Mouse (Mus musculus): ENCODE data around the gene Dnaic2.

Dnaic2 gene

DNA sequence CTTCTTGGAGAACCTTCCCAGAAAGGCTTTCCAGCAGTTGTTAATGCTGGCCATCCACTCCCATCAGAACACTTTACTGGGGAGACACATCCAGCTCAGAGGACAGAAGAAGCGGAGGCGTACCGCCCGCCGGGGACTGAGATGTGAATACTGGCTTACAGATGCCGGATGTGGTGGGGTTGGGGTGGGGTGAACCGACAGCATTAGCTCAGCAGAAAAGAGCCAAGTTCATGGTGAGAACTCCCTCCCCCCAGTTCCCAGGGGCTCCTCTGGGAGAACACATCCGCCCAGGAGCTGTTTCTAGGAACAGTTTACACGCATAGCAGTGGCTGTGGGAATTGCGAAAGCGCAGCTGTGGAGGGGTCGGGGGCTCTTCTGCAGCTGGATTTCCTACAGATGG, 27.7 kb upstream of the Dnaic2 start:
- in situ Hi-C loops (cut with MboI; ENCODE audit: low sequenced_read_pairs) = no loop called here

DNA sequence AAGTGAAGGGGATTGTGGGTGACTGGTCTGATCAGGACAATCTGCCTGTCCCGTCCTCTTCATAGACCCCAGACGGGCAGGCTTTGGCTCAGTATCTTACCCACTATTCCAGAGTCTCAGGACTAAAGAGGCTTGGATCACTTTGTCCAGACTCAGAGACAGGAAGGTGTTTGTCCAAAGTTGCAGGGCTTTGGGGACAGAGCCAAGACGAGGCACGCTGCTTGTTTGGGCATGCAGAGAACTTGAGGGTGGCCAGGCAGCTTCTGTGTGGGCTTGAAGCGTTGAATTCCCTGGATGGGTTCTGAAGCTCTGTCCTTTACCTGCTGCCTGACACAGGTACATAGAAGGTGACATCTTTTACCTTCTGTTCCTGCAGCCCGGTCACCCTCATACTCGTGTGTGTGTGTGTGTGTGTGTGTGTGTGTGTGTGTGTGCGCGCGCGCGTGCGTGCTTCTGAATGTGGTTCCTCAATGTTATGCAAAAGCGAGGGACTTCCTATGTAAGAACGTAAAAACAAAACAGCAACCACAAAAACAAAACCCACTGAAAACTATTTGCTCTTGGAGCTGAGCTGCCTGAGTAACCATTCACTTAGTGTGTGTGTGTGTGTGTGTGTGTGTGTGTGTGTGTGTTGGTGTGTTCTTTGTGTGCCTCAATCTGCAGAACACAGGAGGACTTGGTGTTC, 24.8 kb upstream of the Dnaic2 start:
- in situ Hi-C loops (cut with MboI; ENCODE audit: low sequenced_read_pairs) = no loop called here

DNA sequence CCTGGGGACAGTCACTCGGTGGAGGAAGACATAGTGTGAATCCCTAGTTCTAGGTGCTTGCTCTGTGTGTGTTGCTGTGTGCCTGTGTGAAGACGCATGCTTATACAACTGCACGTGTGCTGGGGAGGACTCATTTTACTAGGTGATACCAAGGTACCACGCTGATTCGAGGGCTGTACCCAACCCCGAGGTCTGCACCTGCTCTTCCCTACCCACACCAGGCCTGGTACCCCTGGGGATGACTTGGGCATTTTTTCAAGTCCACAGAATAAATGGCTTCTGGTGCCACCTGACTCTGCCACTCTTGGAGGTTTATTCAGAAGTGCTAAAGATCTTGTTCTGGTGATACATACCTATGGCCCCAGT, 24.2 kb upstream of the Dnaic2 start:
- in situ Hi-C loops (cut with MboI; ENCODE audit: low sequenced_read_pairs) = no loop called here

DNA sequence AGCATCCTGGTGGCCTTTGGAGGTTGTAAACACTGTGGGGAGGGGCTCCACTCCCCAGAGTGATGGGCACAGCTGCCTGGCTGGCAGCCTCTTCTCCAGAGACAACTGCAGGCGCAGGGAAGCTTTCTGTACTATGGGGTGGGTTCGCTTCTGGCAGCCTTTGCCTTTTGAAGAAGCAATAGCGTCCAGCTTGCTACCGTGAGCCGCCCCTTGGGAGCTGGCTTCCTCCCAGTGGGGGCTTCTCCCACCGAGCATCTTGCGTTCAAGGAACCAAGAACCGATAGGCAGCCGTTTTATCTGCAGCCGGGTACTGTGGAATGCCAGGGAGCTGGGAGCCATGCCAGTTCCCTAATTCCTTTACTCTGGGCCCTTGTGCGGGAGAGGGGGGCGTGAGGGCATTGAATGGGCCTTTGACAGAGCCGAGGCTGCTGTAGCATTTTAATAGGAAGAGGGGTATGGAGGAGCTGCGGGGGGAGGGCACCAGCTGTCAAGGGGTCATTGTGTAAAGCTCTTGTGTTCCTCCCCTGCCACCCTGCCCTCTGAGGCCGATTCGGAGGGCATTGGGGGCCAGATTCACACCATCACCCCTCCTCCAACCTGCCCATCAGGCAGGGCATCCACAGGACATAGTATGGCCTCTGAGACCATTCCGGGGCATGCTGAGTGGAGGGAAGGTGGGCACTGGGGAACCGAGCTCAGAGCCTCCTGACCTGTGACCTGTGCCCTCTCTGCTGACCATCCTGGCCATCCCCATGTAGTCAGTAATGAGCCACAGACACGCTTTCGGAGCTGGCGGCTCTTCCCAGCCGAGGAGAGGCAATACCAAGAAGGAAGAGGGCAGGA, 22.9 kb upstream of the Dnaic2 start:
- in situ Hi-C loops (cut with MboI; ENCODE audit: low sequenced_read_pairs) = no loop called here

DNA sequence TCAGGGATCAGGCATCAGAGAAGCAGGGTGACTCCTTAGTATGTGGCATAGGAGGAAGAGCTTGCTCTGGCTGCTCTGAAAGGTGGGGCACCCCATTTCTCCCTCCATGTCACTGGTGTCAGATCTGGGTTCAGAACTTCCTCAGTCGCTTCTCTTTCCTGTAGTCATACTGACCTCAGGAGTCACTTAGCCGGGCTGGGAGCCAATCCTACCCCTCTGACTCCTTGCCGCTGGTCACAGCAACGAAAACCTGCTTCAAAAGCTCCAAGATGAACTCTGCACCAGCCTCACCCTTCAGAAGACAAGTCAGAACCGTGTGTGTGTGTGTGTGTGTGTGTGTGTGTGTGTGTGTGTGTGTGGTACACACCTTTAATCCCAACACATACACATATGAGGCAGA, 20.9 kb upstream of the Dnaic2 start:
- in situ Hi-C loops (cut with MboI; ENCODE audit: low sequenced_read_pairs) = no loop called here

DNA sequence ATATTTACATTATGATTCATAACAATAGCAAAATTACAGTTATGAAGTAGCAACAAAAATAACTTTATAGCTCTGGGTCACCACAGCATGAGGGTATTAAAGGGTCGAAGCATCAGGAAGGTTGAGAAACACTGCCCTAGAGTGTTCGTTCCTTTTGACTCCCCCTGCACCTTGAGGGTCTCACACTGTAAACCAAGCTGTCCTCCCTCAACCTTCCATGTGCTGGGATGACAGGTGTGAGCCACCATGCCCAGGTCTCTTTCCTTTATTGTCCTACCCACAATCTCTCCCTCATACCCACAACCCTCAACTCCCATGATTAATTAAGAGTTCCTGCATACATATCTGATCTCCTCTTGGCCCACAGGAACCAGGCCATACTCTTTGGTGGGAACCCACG, 15.8 kb upstream of the Dnaic2 start:
- in situ Hi-C loops (cut with MboI; ENCODE audit: low sequenced_read_pairs) = no loop called here

DNA sequence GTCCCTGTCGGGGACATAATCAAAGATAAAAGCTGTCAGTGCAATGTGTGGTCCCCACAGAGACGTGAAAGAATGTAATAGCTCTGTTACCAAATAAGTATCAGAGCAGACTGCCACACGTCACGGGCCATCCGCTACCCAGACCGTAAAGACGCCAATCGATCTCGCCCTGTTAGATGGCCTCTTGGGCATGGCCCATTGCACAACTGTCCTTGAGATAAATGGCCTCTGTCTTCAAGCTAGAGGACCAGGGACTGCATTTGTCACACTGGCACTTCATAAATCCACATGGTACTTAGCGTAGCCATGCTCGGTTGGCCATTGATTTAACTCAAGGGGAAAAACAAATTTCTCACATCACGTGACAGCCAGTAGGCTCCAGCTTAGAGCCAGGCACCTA, 15.3 kb upstream of the Dnaic2 start:
- in situ Hi-C loops (cut with MboI; ENCODE audit: low sequenced_read_pairs) = no loop called here

DNA sequence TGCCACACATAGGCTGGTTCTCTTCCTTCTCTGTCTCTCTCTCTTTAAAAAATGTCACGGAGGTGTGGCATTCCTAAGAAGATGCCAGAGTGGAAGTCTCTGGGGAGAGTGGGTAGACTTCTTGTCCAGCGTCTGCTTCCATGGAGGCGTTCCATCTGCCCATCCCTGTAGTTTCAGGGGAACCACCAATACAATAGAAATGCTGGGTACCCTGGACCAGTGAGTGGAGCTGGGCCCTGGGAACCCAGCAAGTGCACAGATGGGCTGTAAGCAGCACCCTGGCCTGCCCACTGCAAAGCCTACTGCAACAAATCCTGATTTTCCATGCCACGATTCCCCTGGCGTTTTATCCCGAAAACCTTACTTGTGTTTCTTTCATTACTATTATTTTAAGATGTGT, 12.7 kb upstream of the Dnaic2 start:
- in situ Hi-C loops (cut with MboI; ENCODE audit: low sequenced_read_pairs) = no loop called here

DNA sequence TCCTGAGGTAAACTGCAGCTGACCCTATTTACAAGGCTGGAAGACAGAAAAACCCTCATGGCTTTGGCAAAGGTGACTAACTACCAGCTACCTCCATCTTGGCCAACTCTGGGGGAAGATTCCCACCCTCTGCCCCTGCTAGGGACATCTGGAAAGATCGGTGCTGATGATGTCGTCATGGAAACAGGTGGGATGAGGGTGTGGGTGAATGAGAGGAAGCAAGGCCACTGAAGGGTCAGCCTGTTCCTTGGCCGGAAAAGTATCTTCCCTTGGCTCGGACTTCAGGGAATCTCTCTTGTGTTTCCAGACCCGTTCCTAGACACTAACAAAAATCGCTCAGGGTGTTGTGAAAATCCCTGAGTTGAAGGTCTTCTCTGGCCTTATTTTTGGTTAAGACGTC, 11.7 kb upstream of the Dnaic2 start:
- in situ Hi-C loops (cut with MboI; ENCODE audit: low sequenced_read_pairs) = no loop called here

DNA sequence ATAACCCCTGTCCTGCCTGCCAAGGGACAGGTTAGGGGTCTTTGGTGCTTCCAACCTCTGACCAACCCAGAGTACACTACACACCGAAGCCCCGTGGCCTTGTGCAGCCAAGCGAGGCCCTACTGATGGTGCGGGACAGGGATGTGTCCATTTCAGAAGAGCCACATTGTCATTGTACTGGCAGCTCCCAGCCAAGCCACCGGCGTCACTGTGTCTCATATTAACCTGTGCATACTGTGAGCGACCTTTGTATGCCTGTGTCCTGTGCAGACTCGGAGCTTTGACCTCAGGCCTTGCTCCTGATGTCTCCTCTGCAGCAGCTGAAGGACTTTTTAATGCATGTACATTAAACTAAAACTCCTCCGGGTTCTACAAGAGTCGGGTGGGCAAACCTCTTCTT, 6.7 kb upstream of the Dnaic2 start:
- in situ Hi-C loops (cut with MboI; ENCODE audit: low sequenced_read_pairs) = no loop called here

DNA sequence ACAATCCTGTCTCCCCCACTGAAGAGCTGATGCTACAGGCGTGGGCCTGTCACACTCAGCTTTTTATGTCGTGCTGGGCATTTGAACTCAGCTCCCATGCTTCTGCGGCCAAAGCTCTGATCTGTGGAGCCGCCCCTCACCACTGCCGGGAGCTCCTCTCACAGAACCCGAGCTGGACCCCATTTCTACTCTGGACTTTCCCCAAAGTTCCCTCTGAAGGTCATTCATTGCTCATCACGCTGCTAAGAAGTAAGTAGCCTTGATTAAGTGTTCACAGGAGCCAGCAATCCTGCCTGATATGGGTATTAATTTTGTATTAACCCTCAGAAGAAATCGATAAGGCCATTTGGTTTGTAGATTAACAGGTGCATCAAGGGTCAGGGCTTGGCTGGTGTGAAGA, 4.8 kb upstream of the Dnaic2 start:
- in situ Hi-C loops (cut with MboI; ENCODE audit: low sequenced_read_pairs) = no loop called here

DNA sequence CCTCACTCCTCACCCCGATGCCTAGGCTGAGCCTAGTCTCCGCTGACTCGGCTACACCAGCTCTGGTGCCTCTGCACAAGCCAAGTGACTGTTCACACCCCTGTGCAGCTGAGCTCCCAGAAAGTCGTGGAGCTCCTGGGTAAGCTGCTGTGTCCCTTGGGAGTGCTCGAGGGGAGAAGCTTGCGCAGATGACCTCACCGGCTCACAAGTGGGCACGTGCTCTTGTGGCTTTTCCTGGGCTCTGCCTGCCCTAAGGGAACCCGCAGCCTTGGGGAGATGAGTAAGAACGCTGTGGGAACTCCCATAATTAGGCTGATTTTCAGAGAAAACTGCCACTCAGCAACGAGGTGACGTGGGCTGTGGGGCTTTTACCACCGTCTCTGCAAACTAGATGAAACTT, 4.2 kb upstream of the Dnaic2 start:
- in situ Hi-C loops (cut with MboI; ENCODE audit: low sequenced_read_pairs) = no loop called here

DNA sequence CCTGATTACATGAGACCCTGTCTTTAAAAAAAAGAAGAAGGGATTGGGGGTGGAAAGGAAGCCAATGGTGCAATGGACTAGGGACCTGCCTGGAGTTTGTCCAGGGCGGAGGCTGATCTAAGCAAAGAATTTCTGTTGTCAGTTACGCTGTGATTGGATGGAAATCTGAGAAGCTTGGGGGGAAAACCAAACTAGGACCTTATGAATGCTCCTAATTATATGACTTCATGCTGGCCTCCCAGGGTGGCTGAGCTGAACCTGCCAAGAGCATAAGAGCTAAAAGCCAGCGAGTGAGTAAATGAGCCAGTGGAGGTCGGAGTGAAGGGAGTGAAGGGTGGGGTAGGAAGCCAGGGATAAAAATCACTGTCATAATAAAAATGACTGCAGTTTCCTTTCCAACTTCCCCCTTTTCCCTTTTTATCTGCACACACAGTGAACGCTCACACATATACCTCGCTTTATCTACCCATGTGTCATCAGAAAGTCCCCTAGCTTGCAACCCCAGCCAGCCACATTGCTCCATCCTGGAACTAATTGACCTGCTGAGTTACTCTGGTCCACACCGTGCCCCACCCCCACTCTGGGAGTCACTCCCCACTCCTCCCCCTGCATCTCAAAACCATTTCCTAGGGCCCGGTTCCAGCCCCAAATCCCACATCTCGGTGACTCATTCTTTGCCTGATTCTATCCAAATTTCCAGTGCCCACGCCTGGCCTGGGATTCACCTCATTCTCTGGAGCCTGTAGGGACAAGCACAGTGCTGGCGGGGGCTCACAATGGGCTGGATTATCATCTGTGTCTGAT, 2.2 kb upstream of the Dnaic2 start:
- in situ Hi-C loops (cut with MboI; ENCODE audit: low sequenced_read_pairs) = no loop called here

DNA sequence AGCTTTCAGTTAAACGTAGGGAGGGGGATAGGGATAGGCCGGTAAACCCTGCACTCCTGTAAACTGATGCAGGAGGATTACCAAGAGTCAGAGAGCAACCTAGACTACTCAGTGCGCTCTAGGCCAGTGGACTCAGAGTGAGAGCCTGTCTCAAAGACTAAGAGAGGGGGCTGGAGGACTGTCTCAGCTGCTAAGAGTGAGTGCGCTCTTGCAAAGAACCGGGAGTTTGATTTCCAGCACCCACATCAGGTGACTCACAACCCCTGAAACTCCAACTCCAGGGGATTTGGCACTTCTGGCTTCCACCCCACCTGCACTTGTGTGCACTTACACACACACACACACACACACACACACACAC, 598 bp downstream of the Dnaic2 start:
- in situ Hi-C loops (cut with MboI; ENCODE audit: low sequenced_read_pairs) = no loop called here

DNA sequence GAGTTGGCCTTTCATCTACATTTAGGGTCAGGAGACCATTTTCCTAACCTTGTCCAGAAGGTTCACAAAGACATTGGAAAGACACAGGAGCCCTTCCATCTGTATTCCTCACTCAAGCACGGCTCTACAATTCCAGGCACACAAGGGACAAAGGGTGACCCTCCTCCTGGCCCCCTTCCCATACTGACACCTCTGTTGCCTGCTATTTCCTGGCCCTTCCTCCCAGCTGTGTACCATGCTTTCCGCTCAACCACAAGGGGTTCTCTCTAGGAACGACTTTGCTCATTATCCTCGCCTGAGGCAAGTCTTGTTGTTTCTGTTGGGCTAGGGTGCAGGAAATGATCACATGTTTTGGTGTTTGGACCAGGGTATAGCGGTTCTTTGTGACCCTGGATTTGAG, 1.1 kb downstream of the Dnaic2 start:
- in situ Hi-C loops (cut with MboI; ENCODE audit: low sequenced_read_pairs) = no loop called here

DNA sequence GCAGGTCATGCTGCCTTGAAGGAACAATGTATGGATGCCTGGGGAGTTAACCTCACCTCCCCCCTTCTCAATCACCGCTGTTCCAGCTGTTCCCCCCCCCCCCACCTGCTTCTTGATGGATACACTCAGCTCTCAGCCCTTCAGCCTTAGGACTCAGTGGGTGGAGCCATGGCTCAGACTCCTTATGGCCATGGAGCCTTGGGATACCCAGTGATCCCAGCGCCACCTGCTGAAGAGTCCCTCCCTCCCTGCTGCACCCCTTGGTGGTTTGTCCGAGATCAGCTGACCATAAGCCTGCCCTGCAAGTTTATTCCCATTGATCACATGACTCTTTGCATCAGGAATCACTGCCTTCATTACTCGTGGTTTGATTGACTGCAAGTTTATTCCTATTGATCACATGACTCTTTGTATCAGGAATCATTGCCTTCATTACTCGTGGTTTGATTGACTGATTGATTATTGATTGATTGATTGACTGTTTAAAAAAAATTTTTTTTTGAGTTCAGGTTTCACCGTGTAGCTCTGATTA, 2.7 kb downstream of the Dnaic2 start:
- in situ Hi-C loops (cut with MboI; ENCODE audit: low sequenced_read_pairs) = no loop called here

DNA sequence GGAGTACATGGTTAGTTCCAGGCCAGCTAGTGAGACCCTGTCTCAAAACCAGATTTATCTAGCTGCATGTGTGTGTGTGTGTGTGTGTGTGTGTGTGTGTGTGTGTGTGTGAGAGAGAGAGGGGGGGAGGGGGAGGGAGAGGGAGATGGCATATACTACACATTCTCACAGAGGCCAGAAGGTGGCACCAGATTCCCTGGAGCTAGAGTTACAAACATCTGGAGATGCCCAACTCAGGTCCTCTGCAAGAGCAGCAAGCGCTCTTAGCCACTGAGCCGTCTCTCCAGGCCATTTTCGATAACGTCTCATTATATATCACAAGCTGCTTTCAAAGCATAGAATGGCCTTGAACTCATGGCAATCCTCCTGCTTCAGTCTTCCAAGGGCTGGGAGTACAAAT, 4.5 kb downstream of the Dnaic2 start:
- in situ Hi-C loops (cut with MboI; ENCODE audit: low sequenced_read_pairs) = no loop called here

DNA sequence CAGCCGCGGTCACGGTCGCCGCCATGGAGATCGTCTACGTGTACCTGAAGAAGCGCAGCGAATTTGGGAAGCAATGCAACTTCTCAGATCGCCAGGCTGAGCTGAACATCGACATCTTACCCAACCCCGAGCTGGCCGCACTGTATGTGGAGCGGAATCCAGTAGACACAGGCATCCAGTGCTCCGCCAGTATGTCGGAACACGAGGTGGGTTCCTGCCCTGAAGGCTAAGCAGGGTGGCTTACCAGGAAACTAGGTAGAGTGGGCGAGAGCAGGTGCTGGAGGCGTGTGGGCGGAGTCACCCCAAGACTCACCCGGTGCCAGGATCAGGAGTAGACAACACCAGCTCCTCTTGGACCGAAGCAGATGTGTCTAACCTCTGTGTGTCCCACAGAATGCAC, 5.7 kb downstream of the Dnaic2 start:
- in situ Hi-C loops (cut with MboI; ENCODE audit: low sequenced_read_pairs) = no loop called here

DNA sequence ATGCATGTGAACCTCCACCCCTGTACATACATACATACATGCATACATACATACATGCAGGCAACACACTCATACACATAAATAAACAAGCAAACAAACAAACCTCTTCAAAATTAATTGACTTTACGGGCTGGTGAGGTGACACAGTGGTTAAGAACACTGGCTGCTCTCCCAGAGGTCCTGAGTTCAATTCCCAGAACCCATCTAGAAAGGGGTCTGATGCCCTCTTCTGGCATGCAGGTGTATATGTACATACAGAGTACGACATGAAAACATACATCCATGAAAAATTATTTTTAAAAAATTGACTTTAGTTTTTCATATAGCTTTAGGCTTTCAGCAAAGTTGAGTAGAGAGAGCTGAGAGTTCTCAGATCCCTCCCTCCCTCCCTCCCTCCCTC, 8.9 kb downstream of the Dnaic2 start:
- in situ Hi-C loops (cut with MboI; ENCODE audit: low sequenced_read_pairs) = no loop called here

DNA sequence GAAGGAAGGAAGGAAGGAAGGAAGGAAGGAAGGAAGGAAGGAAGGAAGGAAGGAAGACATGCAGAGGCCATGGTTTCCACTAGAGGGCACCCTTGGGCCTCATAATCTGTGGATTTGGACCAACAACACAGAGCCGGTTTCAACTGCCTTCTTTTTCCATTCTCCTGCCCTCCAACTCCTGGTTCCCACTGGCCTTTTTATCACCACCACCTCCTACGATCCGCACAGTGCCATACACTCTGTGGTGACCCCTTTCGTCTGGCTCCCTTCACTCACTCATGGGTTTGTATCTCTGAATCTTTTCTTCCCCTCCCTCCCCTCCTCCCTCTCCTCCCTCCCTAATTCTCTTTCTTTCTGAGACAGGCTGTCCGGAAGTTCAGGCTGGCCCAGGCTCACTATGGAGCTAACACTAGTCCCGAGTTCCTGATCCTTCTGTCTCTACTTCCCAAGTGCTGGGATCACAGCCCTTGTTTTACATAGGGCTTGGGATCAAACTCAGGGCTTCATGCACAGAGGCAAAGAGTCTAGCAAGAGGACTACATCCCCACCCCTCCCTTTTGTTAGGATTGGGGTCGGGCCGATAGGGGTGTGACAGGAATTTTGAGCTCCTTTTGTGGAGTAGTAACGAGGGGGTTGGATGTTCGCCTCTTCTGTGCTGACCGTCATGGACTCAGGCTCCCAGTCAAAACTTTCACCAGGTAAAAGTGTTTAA, 9.9 kb downstream of the Dnaic2 start:
- in situ Hi-C loops (cut with MboI; ENCODE audit: low sequenced_read_pairs) = no loop called here

DNA sequence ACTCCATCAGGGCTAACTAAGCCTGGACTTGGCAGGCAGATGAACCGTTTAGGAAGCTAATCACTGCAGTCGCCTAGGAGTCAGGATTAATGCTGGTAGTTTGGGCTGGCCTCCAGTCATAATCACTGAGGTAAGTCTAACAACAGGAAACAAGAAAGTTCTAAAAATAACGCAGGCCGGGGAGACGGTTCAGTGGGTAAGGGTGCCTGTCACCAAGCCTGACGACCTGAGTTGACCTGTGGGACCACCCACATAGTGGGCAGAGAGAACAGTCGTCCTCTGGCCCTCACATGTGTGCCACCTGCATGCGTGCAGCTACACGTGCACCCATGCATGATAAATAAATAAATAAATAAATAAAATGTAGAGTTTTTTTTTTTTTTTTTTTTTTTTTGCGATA, 13.4 kb downstream of the Dnaic2 start:
- in situ Hi-C loops (cut with MboI; ENCODE audit: low sequenced_read_pairs) = no loop called here
